Mouse (Mus musculus): ENCODE measurements at regions not wholly inside any gene's neighbourhood (a gene's known extent, or its start where the extent isn't known, plus 50 kb on each side); places are given as distances from the start of the nearest gene placed in this dataset.
A peak's percentile ranks its signal among the peaks of the same experiment; 100 is the strongest.

DNA sequence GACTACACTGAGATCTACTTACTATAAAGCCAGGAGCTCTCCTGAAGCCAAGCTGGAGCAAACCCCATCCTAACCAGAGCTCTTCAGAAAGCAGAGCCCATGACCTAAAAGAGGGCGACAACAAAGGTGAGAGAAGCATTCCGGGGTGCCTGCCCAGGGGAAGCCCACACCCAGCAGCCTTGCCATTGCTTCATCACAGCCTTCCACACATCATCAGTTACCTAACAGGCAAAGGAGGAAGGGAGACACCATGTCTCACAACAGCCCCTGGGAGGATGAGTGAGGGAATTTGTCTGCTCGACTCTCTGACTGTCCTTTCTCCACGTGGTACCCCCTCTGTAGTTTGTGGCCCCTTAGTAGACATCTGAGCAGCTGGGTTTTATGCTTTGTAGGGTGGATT, 303.9 kb downstream of the Fut8 start:
- no peaks in the 10 kb centered on the region for H3K27me3 ChIP-seq (ENCODE audit: control insufficient read depth, insufficient read depth, low read length, poor library complexity, severe bottlenecking)
- no peaks in the 10 kb centered on the region for H3K36me3 ChIP-seq (ENCODE audit: control insufficient read depth, insufficient read depth, low read length, poor library complexity, severe bottlenecking)
- DNase-seq (ENCODE audit: low read depth, low spot score), result no peak

DNA sequence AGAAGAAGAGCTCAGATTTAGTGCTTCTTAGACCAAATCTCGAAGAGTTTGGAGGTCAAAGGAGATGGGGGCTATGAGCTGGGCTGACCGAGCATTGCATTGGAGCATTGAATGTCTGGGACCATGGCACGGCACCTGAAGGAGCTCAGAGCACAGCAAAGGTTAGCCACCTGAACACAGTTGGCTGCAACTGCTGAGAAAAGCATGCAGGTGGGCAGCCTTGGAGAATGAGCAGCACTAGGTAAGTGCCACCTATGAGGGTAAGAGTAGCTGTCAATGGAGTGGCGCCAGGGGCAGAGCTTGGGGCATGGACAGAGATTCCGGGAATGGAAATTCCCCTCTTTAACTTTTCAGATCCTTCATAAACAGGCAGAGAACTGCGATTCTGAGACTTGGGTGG, 305.7 kb downstream of the Fut8 start:
- Histone ChIP-seq H3K36me3 (ENCODE audit: control insufficient read depth, insufficient read depth, low read length, poor library complexity, severe bottlenecking) (no peaks in the 10 kb centered on the region), H3K27me3 (ENCODE audit: control insufficient read depth, insufficient read depth, low read length, poor library complexity, severe bottlenecking) (no peaks in the 10 kb centered on the region)
- no peak for DNase-seq (ENCODE audit: low read depth, low spot score)

DNA sequence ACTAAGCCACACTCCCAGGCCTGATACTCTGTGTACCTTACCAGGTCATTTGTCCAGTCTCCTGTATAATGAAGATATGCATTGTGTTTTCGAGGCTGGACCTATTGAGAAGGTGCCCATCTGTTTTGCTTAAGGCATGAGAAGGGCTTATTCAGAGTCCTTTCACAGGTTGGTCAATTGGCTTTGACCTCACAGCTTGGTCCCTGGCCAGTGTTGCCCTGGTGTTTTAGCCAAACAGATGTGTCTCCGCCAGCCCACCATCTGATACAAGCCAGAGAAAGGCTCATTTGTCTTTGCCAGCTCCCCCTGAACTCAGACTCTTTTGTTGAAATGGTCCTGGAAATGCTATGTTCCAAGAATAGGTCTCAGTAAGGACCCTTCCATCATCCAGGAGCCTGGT, 308.2 kb downstream of the Fut8 start:
- H3K36me3 ChIP-seq (ENCODE audit: control insufficient read depth, insufficient read depth, low read length, poor library complexity, severe bottlenecking), result no peaks in the 10 kb centered on the region
- H3K27me3 ChIP-seq (ENCODE audit: control insufficient read depth, insufficient read depth, low read length, poor library complexity, severe bottlenecking), result no peaks in the 10 kb centered on the region
- DNase-seq (ENCODE audit: low read depth, low spot score), result no peak

DNA sequence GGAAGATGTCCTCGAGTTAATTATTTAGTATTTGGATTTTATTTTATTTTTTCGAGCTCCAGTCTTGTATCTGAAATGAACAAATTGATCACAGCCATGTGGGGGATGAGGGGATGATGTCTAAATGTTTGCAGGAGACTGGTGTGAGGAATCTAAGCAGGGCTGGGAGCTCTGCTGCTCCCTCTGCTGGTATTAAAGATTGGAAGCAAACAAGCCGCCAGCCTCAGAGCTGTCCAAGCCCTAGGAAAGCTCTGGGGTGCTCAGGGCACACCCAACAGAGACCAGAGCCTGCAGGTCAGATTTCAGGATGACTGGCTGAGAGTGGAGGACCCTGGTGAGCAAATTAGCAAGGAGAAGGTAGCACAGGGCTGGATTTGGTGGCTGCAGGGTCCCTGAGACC, 330.4 kb downstream of the Fut8 start:
- peak; percentile 75 for DNase-seq (ENCODE audit: low read depth, low spot score)
- H3K27me3 ChIP-seq (ENCODE audit: control insufficient read depth, insufficient read depth, low read length, poor library complexity, severe bottlenecking), result no peaks in the 10 kb centered on the region
- no peaks in the 10 kb centered on the region for H3K36me3 ChIP-seq (ENCODE audit: control insufficient read depth, insufficient read depth, low read length, poor library complexity, severe bottlenecking)

DNA sequence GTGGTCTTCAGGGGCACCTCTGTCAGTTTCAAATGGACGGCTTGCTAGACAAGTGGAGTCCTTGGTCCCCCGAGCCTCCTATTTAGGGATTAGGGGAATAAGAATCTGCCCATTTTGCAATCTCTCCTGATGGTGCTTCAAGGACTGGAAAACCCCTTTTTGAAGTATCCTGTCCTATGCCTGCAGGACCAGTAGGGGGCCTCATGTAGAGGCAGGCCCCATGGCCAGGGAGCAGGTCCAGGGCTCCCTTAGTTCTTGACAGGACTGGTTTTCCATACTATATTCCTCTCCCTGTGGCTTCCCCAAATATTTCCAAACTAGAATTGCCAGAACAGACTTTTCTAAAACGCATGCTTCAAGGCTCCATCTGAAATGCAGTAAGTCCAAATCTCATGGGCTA, 332.6 kb downstream of the Fut8 start:
- no peaks in the 10 kb centered on the region for H3K36me3 ChIP-seq (ENCODE audit: control insufficient read depth, insufficient read depth, low read length, poor library complexity, severe bottlenecking)
- DNase-seq (ENCODE audit: low read depth, low spot score), result peak; percentile 13
- H3K27me3 ChIP-seq (ENCODE audit: control insufficient read depth, insufficient read depth, low read length, poor library complexity, severe bottlenecking), result no peaks in the 10 kb centered on the region

DNA sequence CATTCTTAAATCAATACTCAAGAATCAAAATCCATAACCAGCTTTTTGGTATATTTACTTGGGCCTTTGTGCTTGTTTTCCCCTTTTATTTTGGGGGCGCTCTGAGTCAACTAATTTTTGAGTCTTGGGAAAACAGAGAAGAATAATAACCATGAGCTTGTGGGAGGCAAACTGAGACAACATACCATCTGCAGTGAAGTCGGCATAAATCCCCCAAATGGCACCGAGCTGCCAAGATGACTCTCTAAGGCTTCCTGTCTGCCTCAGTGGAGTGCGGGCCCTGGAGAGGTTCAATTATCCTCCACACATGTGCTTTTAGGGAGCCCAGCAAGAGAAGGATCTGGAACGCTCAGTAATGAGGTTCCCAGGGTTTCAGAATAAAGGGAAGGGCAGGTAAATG, 333.1 kb downstream of the Fut8 start:
- H3K27me3 ChIP-seq (ENCODE audit: control insufficient read depth, insufficient read depth, low read length, poor library complexity, severe bottlenecking), result no peaks in the 10 kb centered on the region
- H3K36me3 ChIP-seq (ENCODE audit: control insufficient read depth, insufficient read depth, low read length, poor library complexity, severe bottlenecking), result no peaks in the 10 kb centered on the region
- DNase-seq (ENCODE audit: low read depth, low spot score), result no peak

DNA sequence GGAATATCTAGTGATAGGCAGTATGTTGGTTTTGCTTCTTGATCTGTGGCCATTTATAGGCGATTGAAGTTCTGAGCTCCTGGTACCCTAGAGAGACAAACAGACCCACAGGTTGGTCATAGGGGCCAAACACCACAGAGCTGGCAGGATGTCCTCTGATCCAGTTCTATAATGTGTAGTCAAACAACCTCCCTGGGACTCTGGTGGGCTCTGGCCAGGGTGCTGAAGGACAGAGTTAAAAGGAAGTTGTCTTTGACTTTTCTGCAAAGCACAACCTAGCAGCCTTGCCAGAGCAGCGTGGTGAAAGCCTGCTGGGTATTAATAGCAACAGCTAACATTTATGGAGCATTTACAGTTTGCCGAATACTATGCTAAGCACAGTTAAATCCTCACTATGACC, 337.1 kb downstream of the Fut8 start:
- Histone ChIP-seq H3K27me3 (ENCODE audit: control insufficient read depth, insufficient read depth, low read length, poor library complexity, severe bottlenecking) (no peaks in the 10 kb centered on the region), H3K36me3 (ENCODE audit: control insufficient read depth, insufficient read depth, low read length, poor library complexity, severe bottlenecking) (no peaks in the 10 kb centered on the region)
- DNase-seq (ENCODE audit: low read depth, low spot score), result no peak

DNA sequence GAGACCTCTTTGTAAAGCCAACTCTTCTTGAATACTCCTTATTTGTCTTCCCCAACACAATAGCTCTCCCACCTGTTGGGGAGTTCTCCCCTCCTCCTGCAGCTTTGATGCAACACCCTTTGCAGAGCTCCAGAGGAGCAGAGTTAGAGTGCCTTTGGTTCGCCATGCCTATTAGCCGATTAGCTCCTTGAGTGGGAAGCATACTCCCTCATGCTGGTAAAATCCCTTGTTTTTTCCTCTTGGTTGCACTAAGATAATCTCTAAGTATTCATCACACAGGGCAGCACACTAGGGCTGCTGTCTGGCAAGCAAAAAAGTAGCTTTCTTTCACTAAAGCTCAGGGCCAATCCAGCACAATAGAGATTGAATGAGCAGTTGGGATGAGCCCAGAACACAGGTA, 350.4 kb downstream of the Fut8 start:
- no peak for DNase-seq (ENCODE audit: low read depth, low spot score)
- no peaks in the 10 kb centered on the region for H3K27me3 ChIP-seq (ENCODE audit: control insufficient read depth, insufficient read depth, low read length, poor library complexity, severe bottlenecking)
- H3K36me3 ChIP-seq (ENCODE audit: control insufficient read depth, insufficient read depth, low read length, poor library complexity, severe bottlenecking), result no peaks in the 10 kb centered on the region

DNA sequence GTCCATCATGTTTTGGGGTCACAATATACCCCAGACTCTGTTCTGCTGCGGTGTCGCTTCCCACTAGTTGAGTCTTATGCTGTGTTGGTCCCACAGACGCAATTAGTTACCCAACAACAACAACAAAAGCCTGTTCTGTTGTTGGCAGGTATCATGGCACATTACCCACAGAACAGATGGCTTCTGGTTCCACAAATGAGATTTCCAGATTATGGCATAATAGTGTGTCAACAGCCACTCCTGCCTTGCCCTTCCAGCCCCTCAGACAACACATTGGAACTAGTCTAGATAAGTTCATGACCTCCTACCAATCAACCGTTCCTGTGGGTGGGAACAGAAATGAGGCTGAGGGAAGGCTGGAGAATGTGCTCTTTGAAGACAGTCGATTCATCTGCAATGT, 351.5 kb downstream of the Fut8 start:
- no peak for DNase-seq (ENCODE audit: low read depth, low spot score)

DNA sequence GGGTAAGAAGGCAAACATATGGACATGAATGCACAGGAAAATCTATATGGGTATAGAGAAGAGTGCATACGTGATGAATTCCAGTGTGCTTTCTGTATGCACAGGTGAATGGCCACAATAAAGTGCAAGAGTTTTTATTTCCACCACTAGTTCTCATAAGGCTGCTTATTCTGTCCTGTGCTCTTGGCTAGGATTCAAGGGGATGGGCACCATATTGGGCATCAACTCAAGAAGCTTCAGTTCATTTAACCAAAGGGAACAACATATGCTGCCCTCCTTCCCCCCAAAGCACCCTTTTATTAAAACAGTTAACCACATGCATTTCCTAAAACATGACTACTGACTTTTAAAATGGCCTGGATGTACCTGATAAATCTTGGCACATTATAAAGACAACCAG, 356.2 kb downstream of the Fut8 start:
- DNase-seq (ENCODE audit: low read depth, low spot score), result no peak
- no peaks in the 10 kb centered on the region for H3K36me3 ChIP-seq (ENCODE audit: control insufficient read depth, insufficient read depth, low read length, poor library complexity, severe bottlenecking)
- no peaks in the 10 kb centered on the region for H3K27me3 ChIP-seq (ENCODE audit: control insufficient read depth, insufficient read depth, low read length, poor library complexity, severe bottlenecking)

More for the DNA sequence above, 351.5 kb downstream of the Fut8 start:
- no peaks in the 10 kb centered on the region for H3K27me3 ChIP-seq (ENCODE audit: control insufficient read depth, insufficient read depth, low read length, poor library complexity, severe bottlenecking)
- H3K36me3 ChIP-seq (ENCODE audit: control insufficient read depth, insufficient read depth, low read length, poor library complexity, severe bottlenecking), result no peaks in the 10 kb centered on the region

DNA sequence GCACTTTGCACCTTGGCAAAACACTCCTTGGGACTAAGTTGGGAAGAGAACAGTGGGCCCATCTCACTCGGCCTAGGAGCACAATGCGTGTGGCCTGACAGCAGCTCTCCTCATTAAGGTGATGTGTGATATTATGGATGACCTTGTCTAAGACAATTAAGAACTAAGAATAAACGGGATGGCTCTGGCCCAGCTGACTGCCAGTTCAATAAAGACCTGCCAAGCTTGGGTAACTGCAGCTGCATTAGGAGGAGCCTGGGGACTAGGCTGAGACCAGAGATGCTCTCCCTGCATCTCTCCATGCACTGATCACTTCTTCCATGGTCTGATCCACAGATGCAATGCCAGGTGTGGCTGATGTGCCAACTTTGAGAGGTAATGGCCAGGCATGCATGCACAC, 356.7 kb downstream of the Fut8 start:
- no peak for DNase-seq (ENCODE audit: low read depth, low spot score)
- H3K36me3 ChIP-seq (ENCODE audit: control insufficient read depth, insufficient read depth, low read length, poor library complexity, severe bottlenecking), result no peaks in the 10 kb centered on the region

DNA sequence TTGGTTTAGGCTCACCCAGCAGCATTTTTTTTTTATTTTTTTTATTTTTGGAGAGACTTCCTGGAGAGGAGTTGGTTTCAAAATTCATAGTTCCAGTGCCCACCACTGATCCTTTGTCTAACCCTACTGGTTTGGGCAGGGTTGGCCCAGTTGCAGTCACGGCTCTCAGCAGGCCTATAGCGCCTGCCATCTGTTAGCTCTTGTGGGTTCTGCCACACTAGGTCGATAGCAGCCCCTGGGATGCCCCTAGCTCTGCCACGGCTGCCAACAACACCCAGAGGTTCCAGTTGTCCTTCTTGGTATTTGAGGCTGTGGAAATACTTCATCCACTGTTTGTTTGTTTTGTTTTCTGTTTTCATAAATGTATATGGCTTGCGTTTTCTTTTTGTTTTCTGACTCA, 357.9 kb downstream of the Fut8 start:
- H3K27me3 ChIP-seq (ENCODE audit: control insufficient read depth, insufficient read depth, low read length, poor library complexity, severe bottlenecking), result no peaks in the 10 kb centered on the region
- no peaks in the 10 kb centered on the region for H3K36me3 ChIP-seq (ENCODE audit: control insufficient read depth, insufficient read depth, low read length, poor library complexity, severe bottlenecking)
- no peak for DNase-seq (ENCODE audit: low read depth, low spot score)

More for the DNA sequence above, 356.7 kb downstream of the Fut8 start:
- H3K27me3 ChIP-seq (ENCODE audit: control insufficient read depth, insufficient read depth, low read length, poor library complexity, severe bottlenecking), result no peaks in the 10 kb centered on the region

DNA sequence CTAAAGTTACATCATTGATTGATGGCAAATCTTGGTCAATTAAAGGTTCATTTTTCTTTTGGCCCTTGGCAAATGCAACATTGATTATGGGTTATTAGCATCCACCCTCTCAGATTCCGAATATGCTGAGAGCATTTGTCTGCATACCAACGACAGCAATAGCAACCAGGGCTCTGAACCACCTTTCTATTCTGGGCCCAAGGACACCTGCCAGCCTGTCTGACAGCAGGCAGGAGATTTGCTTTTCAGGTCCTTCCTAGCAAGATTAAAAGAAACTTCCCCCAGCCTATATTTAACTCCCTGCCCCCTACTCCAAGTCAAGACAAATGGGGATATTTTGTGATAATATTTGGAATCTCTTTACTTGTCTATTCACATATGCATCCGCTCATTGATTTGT, 358.8 kb downstream of the Fut8 start:
- no peaks in the 10 kb centered on the region for H3K27me3 ChIP-seq (ENCODE audit: control insufficient read depth, insufficient read depth, low read length, poor library complexity, severe bottlenecking)
- no peak for DNase-seq (ENCODE audit: low read depth, low spot score)
- no peaks in the 10 kb centered on the region for H3K36me3 ChIP-seq (ENCODE audit: control insufficient read depth, insufficient read depth, low read length, poor library complexity, severe bottlenecking)

DNA sequence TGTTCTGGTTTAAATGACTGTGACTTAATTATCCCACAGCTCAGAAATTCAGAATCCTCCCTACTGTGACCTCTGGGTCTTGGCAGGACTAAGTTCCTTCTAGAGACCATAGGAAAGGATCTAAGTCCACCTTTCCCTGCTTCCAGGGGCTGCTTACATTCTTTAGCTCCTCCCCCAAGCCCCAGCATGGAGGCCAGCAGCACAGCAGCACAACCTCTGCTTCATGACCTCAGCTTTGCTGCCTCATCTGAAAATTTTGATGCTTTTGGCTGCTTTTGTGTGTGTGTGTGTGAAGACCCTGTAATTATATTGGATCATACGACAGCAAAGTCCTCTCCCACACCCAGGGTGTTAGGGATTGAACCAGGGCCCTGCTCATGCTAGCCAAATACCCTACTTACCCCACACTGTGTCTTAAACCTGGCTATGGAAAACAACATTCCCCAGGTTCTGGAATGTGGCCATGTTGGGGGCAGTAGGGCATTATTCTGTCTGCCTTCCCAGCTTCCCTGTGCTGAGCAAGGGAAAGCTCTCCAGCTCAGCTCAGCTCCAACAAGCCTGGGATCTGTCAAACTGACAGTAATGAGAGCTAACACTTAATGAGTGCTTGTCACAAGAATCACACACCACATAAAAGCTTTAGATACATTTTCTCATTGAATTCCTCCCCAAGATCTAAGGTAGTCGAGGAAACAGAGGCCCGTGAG, 359.9 kb downstream of the Fut8 start:
- Histone ChIP-seq H3K27me3 (ENCODE audit: control insufficient read depth, insufficient read depth, low read length, poor library complexity, severe bottlenecking) (no peaks in the 10 kb centered on the region), H3K36me3 (ENCODE audit: control insufficient read depth, insufficient read depth, low read length, poor library complexity, severe bottlenecking) (no peaks in the 10 kb centered on the region)
- DNase-seq (ENCODE audit: low read depth, low spot score), result no peak

DNA sequence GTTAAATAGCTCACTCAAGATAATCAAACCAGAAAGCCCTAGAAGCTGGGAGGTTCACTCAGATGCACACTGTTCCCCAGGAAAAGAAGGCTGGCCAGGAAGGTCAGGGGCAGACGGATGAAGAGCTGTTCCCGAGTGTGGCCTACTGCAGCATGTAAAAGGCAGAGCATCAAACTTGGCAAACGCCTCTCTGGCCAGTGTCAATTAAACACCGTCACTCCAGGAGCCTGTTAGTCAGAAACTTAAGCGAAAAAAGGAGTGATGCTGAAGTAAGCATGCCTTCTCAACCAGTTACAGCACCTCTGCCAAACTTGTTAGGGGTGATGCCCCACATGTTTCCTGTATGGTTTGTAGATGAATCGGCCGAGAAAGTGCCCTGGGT, 360.4 kb downstream of the Fut8 start:
- Histone ChIP-seq H3K36me3 (ENCODE audit: control insufficient read depth, insufficient read depth, low read length, poor library complexity, severe bottlenecking) (no peaks in the 10 kb centered on the region), H3K27me3 (ENCODE audit: control insufficient read depth, insufficient read depth, low read length, poor library complexity, severe bottlenecking) (no peaks in the 10 kb centered on the region)
- no peak for DNase-seq (ENCODE audit: low read depth, low spot score)

DNA sequence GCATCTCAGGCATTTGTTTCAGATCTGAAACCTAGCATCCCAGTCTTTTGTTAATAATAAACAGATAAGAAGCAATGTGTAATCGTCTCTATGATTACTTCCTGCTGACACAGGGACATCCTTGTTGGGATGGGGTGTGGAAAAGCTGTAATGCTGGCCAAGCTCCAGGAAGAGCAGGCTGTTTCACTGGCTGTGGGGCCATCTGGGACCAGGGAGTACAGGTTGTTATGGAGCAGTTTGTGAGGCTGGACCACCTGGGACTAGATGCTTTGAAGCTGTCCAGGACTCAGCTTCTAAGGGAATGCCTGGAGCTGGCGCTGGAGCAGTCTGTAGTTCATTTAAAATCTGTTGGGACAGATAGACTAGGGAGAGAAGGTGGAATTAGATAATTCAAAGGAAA, 361.5 kb downstream of the Fut8 start:
- H3K36me3 ChIP-seq (ENCODE audit: control insufficient read depth, insufficient read depth, low read length, poor library complexity, severe bottlenecking), result no peaks in the 10 kb centered on the region
- no peaks in the 10 kb centered on the region for H3K27me3 ChIP-seq (ENCODE audit: control insufficient read depth, insufficient read depth, low read length, poor library complexity, severe bottlenecking)

More for the DNA sequence above, 361.5 kb downstream of the Fut8 start:
- no peak for DNase-seq (ENCODE audit: low read depth, low spot score)
